Mouse (Mus musculus): Measurements from ENCODE around the gene Zbtb20.

Gene Zbtb20

GRCm38 (mm10) chr16:43492863-43493262, 617.2 kb downstream of the Zbtb20 start:
- CTCF ChIA-PET = no interaction called here

- CTCF ChIA-PET = no interaction called here
Measured at GRCm38 (mm10) chr16:43493596-43494385, 618.1 kb downstream of the Zbtb20 start.

GRCm38 (mm10) chr16:43495175-43495818, 619.6 kb downstream of the Zbtb20 start:
- CTCF ChIA-PET = no interaction called here

- CTCF ChIA-PET = no interaction called here
Measured at GRCm38 (mm10) chr16:43497093-43497492, 621.4 kb downstream of the Zbtb20 start.

GRCm38 (mm10) chr16:43500132-43500853, 624.6 kb downstream of the Zbtb20 start:
- CTCF ChIA-PET = no interaction called here

- CTCF ChIA-PET = no interaction called here
Measured at GRCm38 (mm10) chr16:43501284-43501683, 625.6 kb downstream of the Zbtb20 start.

GRCm38 (mm10) chr16:43502339-43503009, 626.8 kb downstream of the Zbtb20 start:
- CTCF ChIA-PET = no interaction called here

- CTCF ChIA-PET = interaction anchor here (0.8 kb wide), 1 partner anchor 25 kb away, joined by 5 read pairs; no protein-coding TSS in a partner anchor
Measured at GRCm38 (mm10) chr16:43503010-43503635, 627.4 kb downstream of the Zbtb20 start.

- CTCF ChIA-PET = interaction anchor here (0.8 kb wide), 1 partner anchor 26 kb away, joined by 5 read pairs; no protein-coding TSS in a partner anchor
Measured at GRCm38 (mm10) chr16:43503636-43504010, 627.9 kb downstream of the Zbtb20 start.

- CTCF ChIA-PET = no interaction called here
Measured at GRCm38 (mm10) chr16:43504151-43504550, 628.5 kb downstream of the Zbtb20 start.

GRCm38 (mm10) chr16:43504556-43504955, 628.9 kb downstream of the Zbtb20 start:
- CTCF ChIA-PET = interaction anchor here (0.6 kb wide), 1 partner anchor 359 kb away, joined by 3 read pairs; no protein-coding TSS in a partner anchor

- CTCF ChIA-PET = interaction anchor here (0.6 to 0.7 kb wide), 2 partner anchors 360 to 1502 kb away, joined by 3 to 4 read pairs; no protein-coding TSS in a partner anchor
Measured at GRCm38 (mm10) chr16:43505314-43505950, 629.8 kb downstream of the Zbtb20 start.

GRCm38 (mm10) chr16:43506189-43506751, 630.6 kb downstream of the Zbtb20 start:
- CTCF ChIA-PET = interaction anchor here (0.6 to 0.7 kb wide), 2 partner anchors 89 to 1502 kb away, joined by 3 to 4 read pairs; no protein-coding TSS in a partner anchor

GRCm38 (mm10) chr16:43506771-43507405, 631.2 kb downstream of the Zbtb20 start:
- CTCF ChIA-PET = interaction anchor here (0.6 to 0.7 kb wide), 3 partner anchors 70 to 89 kb away, joined by 3 to 4 read pairs (median 3); no protein-coding TSS in a partner anchor

GRCm38 (mm10) chr16:43508166-43508998, 632.7 kb downstream of the Zbtb20 start:
- CTCF ChIA-PET = no interaction called here

- CTCF ChIA-PET = interaction anchor here (0.5 kb wide), 1 partner anchor 297 kb away, joined by 4 read pairs; no protein-coding TSS in a partner anchor
Measured at GRCm38 (mm10) chr16:43510516-43510915, 634.8 kb downstream of the Zbtb20 start.

GRCm38 (mm10) chr16:43511531-43511930, 635.9 kb downstream of the Zbtb20 start:
- CTCF ChIA-PET = no interaction called here

GRCm38 (mm10) chr16:43513933-43514332, 638.3 kb downstream of the Zbtb20 start:
- CTCF ChIA-PET = no interaction called here

GRCm38 (mm10) chr16:43515538-43515937, 639.9 kb downstream of the Zbtb20 start:
- CTCF ChIA-PET = no interaction called here

All from spleen, embryonic (tissue).